Mouse (Mus musculus): ENCODE data around the gene Krtap3-1.

GRCm38 (mm10) chr11:99562580-99562979 lies 3.9 kb downstream of the Krtap3-1 start:
- TF ChIP-seq CTCF (IDR thresholded peaks at IDR 0.05; ENCODE audit: control insufficient read depth, insufficient read depth, low read length) (no peak), POLR2A (IDR thresholded peaks at IDR 0.05; ENCODE audit: borderline replicate concordance, control insufficient read depth, low read depth, low read length) (no peak)

Data from bone marrow, adult 2 months (tissue).